Mouse (Mus musculus) urinary bladder, postnatal 36 days (tissue): ENCODE data around the gene Cnbp.

Source experiments
- DNase-seq, 2 experiments: peaks; one replicate each; pipeline ENCODE4 v3.0.0; 2022; ENCODE audit warnings: low spot score in 2 of 2, mixed read lengths in 1 of 2

Cnbp gene

DNA sequence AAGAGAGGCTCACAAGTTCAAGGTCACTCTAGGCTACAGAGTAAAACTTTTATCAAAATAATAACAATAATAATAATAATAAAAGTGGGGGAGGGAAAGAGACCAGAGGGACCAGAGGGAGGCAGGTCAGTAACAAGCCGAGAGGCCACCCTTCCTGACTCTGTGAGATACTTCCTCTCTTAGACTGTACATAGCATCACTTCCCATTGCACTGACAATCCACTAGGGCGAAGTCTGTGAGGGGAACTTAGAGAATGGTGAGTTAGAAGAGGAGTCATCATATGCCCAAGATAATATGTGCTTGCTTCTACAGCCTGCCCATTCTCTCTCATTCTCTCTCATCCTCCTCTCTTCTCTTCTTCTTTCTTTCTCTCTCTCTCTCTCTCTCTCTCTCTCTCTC lies 44.9 kb downstream of the Cnbp start:
- no peak for DNase-seq

DNA sequence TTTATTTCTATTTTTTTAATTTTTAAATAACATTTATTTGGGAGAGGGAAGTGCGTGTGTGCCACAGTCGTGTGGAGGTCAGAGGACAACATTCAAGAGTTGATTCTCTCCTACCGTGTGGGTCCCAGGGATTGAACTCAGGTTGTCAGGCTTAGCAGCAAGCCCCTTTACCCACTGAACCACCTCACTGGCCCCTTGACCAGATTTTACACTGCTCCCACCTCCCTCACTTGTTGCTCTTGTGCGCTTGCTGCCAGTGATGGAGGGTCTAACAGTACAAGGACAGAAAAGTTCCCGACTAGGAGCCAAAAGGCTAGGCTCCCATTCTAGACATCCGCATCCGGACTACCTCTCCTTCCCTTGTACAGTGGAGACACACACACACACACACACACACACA lies 45.5 kb downstream of the Cnbp start:
- DNase-seq: no peak

- DNase-seq: no peak
These were observed 46.0 kb downstream of the Cnbp start for GRCm38 (mm10) chr6:87804886-87805285.

GRCm38 (mm10) chr6:87804036-87804435 lies 46.9 kb downstream of the Cnbp start:
- DNase-seq: no peak

DNA sequence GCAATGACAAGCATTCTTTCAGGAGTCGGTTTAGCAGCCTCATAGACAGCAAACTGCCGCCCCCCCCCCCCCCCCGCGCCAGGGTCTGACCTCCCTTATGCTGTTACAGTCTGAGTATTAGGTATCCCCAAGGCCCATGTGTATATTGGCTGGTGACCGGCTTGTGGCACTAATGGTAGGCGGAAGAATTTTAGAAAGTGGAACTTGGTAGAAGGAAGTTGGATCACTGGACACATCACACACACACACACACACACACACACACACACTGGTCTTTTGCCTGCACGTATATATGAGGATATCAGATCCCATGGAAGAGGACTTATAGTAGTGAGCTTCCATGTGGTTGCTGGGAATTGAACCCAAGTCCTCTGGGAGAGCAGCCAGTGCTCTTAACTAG lies 48.4 kb downstream of the Cnbp start:
- no peak for DNase-seq

DNA sequence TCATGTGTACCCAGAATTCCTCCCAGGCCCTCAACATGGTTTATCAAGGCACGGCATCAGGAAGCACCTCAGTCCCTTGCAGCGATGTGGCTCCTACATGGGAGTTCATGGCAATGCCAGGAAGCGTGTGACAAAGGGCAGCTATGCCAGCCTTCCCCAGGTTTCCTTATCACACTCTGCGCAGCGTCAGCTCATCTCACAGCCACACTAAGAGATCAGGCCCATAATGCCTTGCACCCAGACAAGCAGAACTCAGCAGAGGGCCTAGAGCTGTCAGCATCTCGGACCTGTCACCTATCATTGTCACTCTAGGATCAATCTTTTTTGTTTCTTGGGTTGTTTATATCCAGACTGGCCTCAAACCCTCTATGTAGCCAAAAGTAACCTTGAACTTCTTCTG lies 51.3 kb downstream of the Cnbp start:
- DNase-seq: no peak

GRCm38 (mm10) chr6:87797321-87797720 lies 53.6 kb downstream of the Cnbp start:
- no peak for DNase-seq

GRCm38 (mm10) chr6:87796251-87796880 lies 54.5 kb downstream of the Cnbp start:
- no peak for DNase-seq

DNA sequence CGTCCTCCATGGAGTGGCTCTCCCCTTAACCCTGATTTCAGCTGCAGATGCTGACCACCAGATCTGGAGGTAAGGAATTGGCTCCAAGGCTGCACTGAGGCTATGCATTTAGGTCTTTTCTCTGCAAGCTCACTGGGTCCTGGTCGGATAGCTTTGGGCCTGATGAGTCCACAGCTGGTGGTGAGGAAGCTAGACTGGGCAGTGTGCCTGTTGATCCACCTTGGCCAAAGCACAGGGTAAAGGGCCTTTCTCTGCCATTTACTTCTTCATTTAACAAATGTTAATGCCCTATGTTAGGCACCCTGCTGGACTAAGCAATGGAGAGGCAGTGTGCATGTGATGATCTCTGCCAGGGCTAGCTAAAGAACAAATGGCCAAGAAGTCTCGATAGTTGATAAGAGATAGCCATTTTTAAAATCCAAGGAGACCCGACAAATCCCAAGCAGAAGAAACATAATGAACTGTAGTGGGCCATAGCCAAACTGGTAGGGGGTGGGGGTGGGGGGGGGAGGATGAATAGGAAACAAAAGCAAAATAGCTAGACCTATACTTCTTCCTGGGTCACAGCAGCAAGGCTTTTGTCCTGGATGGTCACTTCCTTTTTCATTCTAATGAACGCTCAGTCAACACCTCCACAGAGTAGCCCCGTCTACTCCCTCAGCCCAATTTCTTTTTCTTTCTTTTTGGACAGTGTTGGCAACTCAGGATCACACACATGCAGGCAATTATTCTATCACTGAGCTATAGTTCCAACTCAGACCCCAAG lies 55.3 kb downstream of the Cnbp start:
- DNase-seq: no peak

- DNase-seq: no peak
These were observed 56.9 kb downstream of the Cnbp start for GRCm38 (mm10) chr6:87793821-87794510.
